Mouse (Mus musculus): ENCODE data around the gene Rad50. TPM values are rescaled to one million over a fixed set of nuclear protein-coding genes. Genes with fewer than 3 reads are reported as not detected.

The Rad50 gene
- total RNA-seq, 4 experiments from 2014 or later: 3.8 to 4.7 (median 4.5) TPM

DNA sequence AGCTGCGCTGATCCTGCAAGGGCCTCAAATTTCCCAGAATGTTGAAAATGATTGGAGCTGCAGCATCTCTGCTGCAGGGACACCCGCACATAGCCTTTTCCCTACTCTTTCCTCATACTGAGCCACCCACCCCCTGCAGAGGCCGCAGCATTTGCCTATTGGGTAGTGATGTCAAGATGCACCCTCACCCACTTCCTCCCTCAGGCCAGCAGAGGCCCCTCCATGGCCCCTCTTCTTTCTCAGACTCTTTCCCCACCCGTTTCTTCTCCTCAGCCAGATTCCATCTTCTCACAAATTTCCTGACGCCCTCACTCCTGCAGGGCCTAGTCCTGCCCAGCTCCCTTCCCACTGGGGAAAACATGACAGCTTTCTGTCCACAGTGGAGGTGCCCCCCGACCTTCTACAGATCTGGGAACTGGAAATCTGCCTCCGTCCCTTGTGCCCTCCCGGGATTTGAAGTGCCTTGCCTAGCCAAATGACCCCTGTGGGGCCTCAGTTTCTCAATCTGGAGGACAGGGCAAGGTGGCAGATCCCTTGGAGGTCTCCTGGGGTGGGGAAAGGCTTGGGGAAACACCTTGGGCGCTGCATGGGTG is 71.4 kb downstream of the Rad50 start:
- DNase-seq (ENCODE audit: low spot score in 2 of 2): no peak

DNA sequence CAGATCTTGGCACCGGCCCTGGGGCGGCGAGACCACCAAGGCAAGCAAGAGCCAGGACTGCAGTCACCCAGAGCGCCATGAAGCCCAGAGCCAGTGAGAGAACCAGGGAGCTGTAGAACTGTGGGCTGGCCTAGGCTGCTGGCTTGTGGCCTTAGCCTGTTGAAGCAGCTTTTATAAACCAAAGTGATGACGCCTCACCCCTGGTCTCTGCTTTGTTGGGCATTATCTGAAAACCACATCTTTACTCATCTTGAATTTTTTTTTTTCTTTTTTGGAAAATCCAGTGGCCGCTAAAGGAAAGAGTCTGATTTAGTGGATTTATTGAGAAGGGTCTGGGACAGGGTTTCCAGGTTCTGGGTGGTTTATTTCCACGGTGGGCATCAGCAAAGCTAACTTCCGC is 72.6 kb downstream of the Rad50 start, which contains the start of gene Il13:
Gene Il13, minus strand, starts transcription at position 147 of the 400 bp plus-strand sequence.
- DNase-seq (ENCODE audit: low spot score in 2 of 2): no peak

DNA sequence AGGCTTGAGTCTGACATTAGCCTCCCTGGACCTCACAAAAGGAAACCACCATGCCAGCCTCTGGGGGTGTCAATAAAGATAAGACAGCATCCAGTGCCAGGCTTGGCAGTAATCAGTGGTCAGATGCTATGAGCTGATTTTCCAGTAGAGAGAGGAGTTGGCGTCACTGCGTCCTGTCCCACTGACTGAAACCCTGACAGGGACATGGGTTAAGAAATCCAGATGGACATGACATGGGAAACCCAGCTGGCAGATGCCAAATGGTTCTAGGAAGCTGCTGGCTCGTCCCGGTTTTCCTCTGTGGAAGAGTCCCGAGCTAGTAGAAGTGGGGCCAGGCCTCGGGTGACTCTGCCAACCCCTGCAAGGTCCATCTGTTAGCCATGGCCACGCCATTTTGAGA is 73.5 kb downstream of the Rad50 start:
- no peak for DNase-seq (ENCODE audit: low spot score in 2 of 2)

DNA sequence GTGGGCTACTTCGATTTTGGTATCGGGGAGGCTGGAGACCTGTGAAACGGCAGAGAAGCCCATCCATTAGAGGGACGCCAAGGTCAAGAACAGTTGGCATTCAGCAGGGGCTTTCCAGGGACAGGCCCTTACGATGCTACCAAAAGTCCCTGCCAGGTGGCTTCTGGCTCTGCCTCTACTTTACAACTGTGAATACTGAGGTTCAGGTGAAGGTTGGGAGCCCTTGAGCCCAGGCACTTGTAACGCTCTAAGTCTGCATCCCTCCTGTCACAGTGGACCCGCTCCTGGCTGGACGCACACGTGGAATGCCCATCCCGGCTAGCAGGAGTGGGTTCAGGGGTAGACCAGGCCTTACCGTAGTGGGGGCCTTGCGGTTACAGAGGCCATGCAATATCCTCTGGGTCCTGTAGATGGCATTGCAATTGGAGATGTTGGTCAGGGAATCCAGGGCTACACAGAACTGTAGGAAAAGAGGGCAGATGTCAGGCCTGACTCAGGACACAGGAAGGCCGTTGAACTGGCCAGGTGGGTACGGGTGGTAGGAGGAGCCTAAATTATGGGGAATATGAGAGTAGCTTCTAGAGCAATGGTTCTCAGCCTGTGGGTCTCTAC is 74.9 kb downstream of the Rad50 start:
- no peak for DNase-seq (ENCODE audit: low spot score in 2 of 2)

DNA sequence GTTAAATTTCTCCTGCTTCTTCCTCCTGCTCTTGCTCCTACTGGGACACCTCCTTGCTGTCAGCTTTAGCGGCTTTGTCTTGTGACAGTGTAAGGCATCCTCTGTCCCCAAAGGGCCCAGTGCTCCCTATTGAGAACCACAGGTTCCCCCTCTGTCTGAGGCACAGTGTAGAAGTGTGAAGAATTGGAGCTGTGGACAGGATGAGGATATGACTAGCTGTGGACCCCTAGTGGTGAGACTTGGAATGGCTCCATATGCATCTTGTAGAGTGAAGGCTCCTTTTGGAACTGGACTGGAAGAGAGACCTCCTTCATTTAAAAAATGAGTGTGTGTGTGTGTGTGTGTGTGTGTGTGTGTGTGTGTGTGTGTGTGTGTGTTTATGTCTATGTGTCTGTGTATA is 79.3 kb downstream of the Rad50 start:
- DNase-seq (ENCODE audit: low spot score in 2 of 2): peak; percentile 30 to 38

DNA sequence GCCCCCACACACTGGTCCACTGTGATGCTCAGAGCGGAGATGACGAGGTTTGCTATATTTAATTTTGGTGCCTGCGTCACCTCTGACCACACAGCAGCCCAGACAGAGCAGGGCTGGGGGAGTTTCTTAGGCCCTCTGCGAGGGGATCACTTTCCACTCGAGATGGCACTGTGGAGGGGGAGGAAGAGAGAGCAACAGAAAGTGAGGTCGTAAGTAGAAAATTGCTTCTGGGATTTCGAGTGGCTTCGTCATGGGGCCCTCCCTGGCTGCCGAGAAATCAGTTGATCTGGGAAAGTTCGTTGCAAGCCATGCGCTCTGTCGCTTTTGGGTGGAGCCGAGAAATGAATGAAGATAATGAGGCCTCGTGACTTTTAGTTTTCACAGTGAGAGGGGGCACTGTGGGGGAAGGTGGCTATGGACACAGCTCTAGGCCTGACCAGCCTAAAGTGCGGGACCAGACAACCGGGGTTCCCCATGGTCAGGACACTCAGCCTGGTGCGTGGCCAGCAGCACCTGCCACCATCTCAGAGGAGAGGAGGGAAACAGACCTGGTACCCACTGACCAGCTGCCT is 80.2 kb downstream of the Rad50 start:
- DNase-seq (ENCODE audit: low spot score in 2 of 2): no peak

DNA sequence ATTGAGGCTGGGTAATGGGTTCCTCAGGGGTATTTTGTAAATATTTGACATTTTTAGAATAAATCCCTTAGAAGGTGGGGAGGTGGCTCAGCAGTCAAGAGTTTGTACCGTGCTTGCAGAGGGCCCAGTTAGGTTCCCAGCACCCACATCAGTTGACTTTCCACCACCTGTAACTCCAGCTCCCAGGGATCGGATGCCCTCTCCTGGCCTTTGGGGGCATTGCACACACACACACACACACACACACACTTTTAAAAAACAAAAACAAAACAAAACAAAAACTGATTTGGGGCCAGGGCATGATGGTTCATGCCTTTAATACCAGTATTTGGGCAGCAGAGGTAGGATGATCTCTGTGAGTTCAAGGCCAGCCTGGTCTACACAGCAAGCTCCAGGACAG is 83.0 kb downstream of the Rad50 start:
- no peak for DNase-seq (ENCODE audit: low spot score in 2 of 2)

DNA sequence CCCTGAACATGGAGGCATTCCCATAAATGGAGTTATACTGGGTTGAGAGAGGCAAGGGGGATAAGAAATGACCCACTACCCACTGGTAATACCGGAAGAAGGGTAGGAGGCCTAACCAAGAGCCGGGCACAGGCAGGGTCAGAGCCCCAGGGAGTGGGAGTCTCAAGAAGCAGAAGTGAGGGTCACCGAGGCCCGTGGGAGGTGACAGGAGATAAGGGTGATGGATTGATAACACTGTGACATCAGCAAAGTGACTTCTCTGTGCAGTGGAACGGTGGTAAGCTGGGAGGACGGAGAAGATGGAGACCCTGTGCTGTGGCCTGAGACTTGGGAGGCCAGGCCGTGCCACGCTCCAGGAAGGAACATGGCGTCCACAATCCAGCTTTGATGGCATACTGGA is 83.5 kb downstream of the Rad50 start:
- no peak for DNase-seq (ENCODE audit: low spot score in 2 of 2)

DNA sequence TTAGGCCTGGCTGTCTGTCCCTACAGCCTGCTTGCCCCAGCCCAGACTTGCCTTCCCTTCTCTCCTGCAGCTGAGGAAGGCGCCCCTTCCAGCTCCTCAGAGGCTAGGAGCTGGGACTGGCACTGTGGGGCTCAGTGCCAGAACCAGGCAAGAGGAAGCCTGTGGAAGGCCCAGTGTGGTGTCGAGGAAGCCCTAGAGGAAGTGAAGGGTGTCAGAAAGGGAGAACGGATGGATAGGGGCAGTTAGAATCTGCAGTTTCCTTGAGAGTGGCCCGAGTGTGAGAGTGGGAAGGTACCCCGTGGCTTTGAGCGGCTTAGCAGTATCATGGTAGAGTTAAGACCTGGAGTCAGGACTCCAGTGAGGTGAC is 84.7 kb downstream of the Rad50 start:
- no peak for DNase-seq (ENCODE audit: low spot score in 2 of 2)

DNA sequence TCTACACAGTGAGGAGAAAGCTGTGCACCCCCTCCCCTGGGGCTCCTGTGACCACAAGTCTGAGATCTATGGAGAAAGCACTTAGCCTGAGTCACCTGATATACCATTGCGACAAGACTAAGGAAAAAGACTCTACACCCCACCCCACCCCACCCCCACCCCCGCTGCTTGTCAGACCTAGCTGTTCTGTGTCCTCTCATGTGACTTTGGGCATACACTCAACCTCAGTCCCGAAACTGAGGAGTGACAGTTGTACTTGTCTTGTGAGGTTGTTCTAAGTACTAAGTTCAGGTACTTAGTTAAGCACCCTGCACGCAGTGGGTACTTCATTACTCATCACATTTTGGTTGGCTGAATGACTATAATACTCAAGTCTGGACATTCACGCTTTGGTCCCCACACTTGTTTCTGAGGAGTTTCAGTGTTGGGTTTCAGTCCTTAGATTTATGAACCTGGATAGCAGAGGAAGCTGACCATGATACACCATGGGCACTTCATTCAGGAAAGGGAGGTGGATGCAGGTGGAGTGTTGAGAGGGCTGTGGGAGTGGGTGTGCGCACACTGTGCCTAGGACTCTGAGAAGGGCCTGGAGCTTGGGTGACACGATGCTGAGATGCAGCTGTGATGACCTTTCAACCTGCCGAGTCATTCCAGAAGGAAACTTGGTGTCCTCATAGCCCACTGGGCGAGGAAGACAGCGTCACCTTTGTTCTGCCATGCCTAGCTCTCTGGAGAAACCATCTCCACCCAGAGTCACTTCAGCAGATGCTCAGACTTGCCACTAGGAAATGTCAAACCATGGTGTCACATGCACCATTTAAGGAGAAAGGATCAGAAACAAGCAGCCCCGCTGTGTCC is 85.3 kb downstream of the Rad50 start:
- DNase-seq (ENCODE audit: low spot score in 2 of 2): no peak

DNA sequence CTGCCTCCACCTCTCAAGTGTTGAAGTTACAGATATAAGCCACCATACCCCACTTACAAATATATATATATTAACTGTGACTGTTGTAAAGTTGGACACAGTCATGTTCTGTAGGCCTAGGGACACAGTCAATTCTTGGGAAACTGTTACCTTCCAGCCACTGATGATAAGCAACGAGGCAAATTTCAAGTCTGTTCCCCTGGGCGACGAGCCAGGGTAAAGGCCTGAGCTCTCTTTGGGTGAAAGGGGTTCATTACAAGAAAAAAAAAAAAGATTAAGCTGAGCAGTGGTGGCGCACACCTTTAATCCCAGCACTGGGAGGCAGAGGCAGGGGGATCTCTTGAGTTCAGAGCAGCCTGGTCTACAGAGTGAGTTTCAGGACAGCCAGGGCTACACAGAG is 87.0 kb downstream of the Rad50 start:
- no peak for DNase-seq (ENCODE audit: low spot score in 2 of 2)

DNA sequence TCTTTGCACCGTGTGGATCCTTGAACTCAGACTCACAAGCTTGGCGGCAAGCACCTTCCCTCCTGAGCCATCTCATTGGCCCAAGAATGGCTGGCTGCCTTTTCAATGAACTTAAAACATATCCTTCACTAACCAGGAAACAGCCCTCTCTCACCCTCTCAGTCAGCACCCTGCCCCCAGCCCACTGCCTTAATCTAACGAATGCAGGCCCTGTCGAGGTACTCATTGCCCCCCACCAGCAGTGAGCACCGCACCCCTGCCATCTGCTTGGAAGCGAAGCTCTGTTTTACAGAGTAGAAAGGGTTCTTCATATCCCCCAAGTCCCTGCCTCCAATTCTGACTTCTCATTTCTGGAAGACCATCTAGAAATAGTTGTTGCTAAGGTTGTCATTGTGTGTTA is 87.7 kb downstream of the Rad50 start:
- DNase-seq (ENCODE audit: low spot score in 2 of 2): no peak

DNA sequence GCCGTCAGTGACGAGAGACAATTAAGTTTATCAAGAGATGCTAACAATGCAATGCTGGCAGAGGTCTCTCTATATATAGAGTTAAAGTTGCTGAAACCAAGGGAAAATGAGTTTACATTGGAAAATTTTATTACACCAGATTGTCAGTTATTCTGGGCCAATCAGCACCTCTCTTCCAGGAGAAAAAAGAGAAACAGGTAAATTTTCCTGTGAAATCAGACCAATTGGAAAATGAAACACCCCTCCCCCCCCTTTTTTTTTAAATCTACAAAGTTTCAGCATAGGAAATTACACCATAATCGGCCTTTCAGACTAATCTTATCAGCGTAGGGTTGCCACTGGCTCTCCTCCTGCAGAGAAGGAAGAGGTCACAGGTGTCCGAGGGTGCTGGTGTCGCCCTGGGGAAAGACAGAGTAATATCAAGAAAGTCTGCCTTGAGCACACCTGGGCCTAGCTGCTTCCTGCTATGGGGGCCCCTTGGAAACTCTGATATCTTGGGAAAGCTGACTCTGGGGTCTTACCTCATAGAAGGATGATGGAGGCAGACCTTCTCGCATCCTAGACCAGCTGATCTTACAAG is 88.4 kb downstream of the Rad50 start, which contains the start of gene Il4:
Gene Il4, minus strand, starts transcription at position 51 of the 580 bp plus-strand sequence.
- DNase-seq (ENCODE audit: low spot score in 2 of 2): no peak

DNA sequence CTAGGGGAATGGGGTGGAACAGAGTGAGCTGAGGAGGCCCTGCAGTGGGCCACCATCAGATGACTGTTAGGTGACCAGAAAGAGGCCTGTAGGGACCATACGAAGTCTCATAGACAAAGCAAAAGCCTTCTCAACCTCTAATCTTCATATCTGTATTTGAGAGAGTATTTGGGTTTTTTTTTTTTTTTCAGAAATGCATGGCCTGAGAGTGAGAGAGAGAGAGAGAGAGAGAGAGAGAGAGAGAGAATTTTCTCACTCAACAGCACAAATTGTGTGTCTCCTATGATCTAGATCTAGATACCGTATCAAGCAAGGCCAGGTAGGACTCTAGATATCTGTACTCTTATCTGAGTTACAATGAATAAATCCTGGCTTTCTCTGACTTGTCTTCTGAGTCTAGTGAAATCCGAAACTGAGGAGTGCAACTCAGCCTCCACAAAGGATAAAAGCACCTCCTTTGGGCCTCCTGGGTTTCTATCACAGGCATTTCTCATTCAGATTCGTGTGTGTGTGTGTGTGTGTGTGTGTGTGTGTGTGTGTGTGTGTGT is 89.5 kb downstream of the Rad50 start:
- no peak for DNase-seq (ENCODE audit: low spot score in 2 of 2)

DNA sequence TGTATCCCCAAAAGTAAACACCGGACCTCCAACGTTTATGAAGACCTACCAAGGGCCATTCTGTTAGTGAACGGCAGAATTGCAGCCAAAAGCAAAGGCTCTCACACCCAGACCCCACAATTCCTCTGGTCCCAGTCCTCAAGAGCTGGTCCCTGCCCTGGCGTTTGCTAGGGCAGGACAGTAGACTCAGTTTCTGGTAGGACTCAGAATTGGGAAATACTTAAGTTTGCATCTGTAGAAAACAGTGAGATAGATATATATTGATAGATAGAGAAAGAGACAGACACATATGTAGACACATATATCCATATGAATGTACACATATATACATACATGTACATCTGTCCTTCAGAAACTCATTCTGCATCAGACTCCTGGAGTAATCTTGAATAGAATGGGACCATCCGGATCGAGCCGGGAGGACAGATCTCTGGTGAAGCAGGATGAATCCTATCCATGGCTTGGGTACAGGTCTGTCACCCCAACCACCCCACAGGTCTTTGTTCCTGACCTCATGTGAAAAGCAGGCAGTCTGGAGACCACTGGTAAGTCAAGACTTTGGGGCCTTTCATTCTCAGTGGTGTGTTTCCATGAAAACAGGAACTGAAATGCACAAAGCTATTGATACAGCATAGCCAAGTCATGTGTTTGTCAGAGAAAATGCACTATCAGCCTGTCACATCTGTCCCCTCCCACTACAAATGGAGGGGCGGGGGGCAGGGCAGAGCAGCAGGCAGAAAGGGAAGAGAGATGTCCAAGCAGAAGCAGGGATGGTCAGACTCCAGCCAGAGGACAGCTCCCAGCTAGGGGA is 90.2 kb downstream of the Rad50 start:
- no peak for DNase-seq (ENCODE audit: low spot score in 2 of 2)

DNA sequence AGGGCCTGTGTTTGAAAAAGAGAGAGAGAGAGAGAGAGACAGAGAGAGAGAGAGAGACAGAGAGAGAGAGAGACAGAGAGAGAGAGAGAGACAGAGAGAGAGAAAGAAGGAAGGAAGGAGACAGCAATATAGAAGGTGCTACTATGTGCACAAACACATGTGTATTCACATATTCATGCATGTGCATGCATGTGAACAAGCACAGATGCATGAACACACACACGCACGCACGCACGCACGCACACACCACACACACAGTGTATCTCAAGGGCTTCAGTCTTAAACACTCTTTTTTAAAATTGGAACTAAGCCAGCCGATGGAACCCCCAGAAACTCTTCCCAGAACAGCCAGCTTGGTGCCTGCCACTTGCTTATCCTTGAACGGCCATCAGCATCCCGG is 91.5 kb downstream of the Rad50 start:
- DNase-seq (ENCODE audit: low spot score in 2 of 2): no peak

DNA sequence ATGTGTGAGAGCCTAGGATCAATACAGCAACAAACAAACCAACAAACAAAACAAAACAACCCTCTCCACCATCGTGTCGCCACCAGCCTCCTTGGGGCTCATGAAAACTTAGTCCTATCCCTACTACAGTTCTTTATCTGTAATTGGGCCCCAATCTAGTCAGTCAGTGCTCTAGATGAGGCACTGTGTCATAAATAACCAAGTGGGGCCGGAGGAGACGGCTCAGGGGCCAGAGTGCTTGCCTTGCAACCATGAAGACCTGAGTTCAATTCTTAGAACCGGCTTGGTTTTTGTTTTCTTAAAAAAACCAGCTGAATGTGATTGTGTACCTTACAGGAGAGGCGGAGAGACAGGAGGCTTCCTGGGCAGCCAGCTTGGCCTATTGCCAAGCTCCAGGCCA is 91.9 kb downstream of the Rad50 start:
- DNase-seq (ENCODE audit: low spot score in 2 of 2): no peak

DNA sequence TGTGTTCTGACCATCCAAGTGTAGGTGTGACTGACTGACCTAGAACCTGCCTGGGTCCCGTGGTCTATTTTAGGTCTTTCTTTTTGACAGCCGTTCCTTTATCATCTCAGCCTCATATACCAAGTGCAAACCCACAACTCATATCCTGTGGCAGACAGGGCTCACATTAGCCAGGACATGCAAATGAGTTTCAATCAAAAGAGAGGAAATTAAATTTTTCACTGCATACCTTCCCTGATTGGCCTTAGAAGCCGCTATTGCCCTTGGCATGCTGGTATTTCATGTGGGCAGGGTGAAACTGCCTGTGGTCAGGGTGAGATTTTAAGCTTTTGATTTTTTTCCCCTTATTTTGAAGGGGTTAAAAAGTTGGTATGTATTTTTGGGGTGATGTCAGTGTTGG is 97.4 kb downstream of the Rad50 start:
- no peak for DNase-seq (ENCODE audit: low spot score in 2 of 2)

DNA sequence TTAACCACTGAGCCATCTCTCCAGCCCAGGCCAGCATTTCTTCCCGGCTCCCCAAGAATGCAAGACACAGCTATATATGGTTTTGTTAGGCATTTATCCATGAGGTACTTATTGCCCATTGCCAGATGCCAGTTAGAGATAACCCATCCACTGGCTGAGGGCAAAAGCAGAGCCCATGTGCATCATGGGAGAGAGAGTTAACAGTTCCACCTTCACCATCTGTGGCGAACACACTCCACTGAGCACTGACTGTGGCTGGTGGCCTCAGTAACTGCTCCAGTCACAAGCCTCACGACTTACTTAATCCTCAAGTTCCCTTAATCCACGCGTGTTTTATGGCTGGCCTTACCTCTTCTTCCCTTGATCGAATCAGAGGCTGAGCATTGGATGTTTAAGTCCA is 97.9 kb downstream of the Rad50 start:
- DNase-seq (ENCODE audit: low spot score in 2 of 2): no peak

DNA sequence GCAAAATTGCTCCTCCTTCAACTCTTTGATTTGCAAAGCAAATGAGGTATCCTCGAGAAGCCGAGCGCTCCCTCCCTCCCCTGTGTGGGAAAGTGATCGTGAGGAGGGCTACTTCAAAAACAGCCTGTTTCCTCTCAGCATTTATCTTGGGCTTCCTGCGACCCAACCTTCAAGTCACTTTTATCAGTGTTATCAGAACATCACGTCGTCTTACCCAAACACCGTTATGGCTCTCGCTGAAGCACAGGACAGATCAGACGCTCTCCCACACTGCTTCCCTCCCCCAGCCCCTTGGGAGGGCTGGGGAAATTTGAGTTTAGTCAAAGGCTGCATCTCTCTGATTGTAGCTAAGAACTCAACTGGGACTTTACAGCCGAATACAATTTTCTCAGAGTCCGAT is 101.5 kb downstream of the Rad50 start:
- DNase-seq (ENCODE audit: low spot score in 2 of 2): no peak

DNA sequence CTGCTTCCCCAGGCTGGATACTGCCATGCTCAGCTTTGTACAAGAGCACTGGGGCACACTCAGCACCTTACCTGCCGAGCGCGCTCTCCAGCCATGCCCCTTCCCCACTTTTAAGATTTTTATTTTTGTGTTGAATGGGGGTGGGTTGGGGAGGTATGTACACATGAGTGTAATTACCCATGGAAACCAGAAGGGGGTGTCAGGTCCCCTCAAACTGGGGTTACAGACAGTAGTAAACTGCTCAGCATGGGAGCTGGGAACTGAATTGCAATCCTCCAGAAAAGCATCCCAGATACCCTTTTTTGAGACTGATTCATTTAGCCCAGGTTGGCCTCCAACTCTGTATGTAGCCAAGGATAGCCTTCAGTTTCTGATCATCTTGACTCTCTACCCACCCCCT is 102.1 kb downstream of the Rad50 start:
- DNase-seq (ENCODE audit: low spot score in 2 of 2): no peak

Data from gastrocnemius, adult 8-10 months (tissue).